Mouse (Mus musculus) urinary bladder, postnatal 14 days (tissue): ENCODE measurements around the gene Nhlh1.

Experiments
- DNase-seq: peaks from one replicate; pipeline ENCODE4 v3.0.0; 2021; ENCODE audit warnings: low spot score

The Nhlh1 gene

GRCm38 (mm10) chr1:172053541-172054440, 3.6 kb downstream of the Nhlh1 start:
- DNase-seq, result no peak

- no peak for DNase-seq
Observed at GRCm38 (mm10) chr1:172052766-172053279, 4.5 kb downstream of the Nhlh1 start.

GRCm38 (mm10) chr1:172049131-172049782, 8.1 kb downstream of the Nhlh1 start:
- no peak for DNase-seq

- DNase-seq, result no peak
Observed at GRCm38 (mm10) chr1:172048241-172048734, 9.1 kb downstream of the Nhlh1 start.

GRCm38 (mm10) chr1:172046938-172047337, 10.4 kb downstream of the Nhlh1 start:
- peak; percentile 61 for DNase-seq

GRCm38 (mm10) chr1:172046410-172046809, 11.0 kb downstream of the Nhlh1 start:
- no peak for DNase-seq

GRCm38 (mm10) chr1:172029914-172030313, 27.5 kb downstream of the Nhlh1 start:
- no peak for DNase-seq

GRCm38 (mm10) chr1:172028394-172029275, 28.7 kb downstream of the Nhlh1 start, which contains the start of gene Vangl2:
Vangl2 (minus strand) TSS chr1:172028444.
- DNase-seq, result no peak

- no peak for DNase-seq
Observed at GRCm38 (mm10) chr1:172027809-172028102, 29.6 kb downstream of the Nhlh1 start.

- DNase-seq, result peak; percentile 90
Observed at GRCm38 (mm10) chr1:172027010-172027808, 30.2 kb downstream of the Nhlh1 start.

GRCm38 (mm10) chr1:172026201-172026901, 31.0 kb downstream of the Nhlh1 start:
- no peak for DNase-seq

GRCm38 (mm10) chr1:172025201-172025904, 32.0 kb downstream of the Nhlh1 start:
- DNase-seq, result no peak

GRCm38 (mm10) chr1:172024140-172024895, 33.1 kb downstream of the Nhlh1 start:
- DNase-seq, result no peak

GRCm38 (mm10) chr1:172019863-172020521, 37.4 kb downstream of the Nhlh1 start:
- DNase-seq, result no peak

GRCm38 (mm10) chr1:172019339-172019738, 38.0 kb downstream of the Nhlh1 start:
- DNase-seq, result peak; percentile 63

GRCm38 (mm10) chr1:172018336-172019311, 38.7 kb downstream of the Nhlh1 start:
- DNase-seq, result no peak

- no peak for DNase-seq
Observed at GRCm38 (mm10) chr1:172017517-172018070, 39.8 kb downstream of the Nhlh1 start.
